Comparison of ENCODE assay signal across 11 mouse cellular contexts in the genomic region with DNA sequence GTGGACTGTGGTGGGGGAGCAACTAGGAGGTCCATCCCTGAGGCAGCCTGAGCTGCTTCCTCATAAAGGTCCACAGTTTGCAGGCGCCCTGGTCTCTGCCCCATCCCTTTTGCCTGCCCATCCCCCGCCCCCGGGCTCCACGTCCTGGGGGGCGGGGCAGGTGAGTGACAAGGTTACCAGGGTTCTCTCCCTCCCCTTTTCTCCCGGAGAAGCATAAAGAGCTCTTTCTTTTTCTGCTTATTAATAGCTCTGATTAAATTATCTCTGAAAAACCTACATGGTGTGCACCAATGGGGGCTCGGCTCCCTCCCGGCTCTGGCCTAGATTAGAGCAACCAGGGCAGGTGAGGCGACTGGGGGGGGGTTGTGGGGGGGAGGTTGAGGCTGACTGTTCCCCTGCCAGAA. TPM values are rescaled to one million over a fixed set of nuclear protein-coding genes. Genes with fewer than 3 reads are reported as not detected.
A peak's percentile ranks its signal among the peaks of the same experiment; 100 is the strongest.
DNase-seq lines count a peak whose midpoint lies in the region; ATAC-seq lines count a peak whose summit lies in the region.
"Had no signal": no experiment of that assay in that cellular context is flagged by ENCODE, and none has a peak within 500 bp of the region (broad histone marks: within the 10 kb centered on the region; RNA-seq: fewer than 3 reads in every experiment).

No protein-coding gene starts in this region.

- no peak overlapping the region for H3K4me3 ChIP-seq in heart, embryonic 12.5 days
- peak overlapping the region; percentile 32; the same call in 1 of the 2 replicates for H3K4me3 ChIP-seq in limb, embryonic 10.5 days

- peaks cover 9% of the 10 kb centered on the region for H3K27me3 ChIP-seq in heart, embryonic 12.5 days (replicated peaks)
- H3K27me3 ChIP-seq in limb, embryonic 10.5 days (ENCODE audit: low read depth, poor library complexity, severe bottlenecking), result peaks cover 10% of the 10 kb centered on the region

- intact Hi-C loops in heart, postnatal 36 days (cut with DNase I), result no loop called here

- DNase-seq in heart, postnatal 36 days, result no peak
- peak; percentile 64 for DNase-seq in thymus, postnatal 4 days
- DNase-seq in thymus, postnatal 10 days (ENCODE audit: low spot score in 2 of 2), result no peak
- no peak for DNase-seq in limb, embryonic 10.5 days (ENCODE audit: low spot score)
- peak; percentile 66 for DNase-seq in testis, postnatal 14 days (ENCODE audit: low spot score)
- no peak for DNase-seq in urinary bladder, postnatal 4 days (ENCODE audit: low spot score in 2 of 2)
- DNase-seq: cerebellum, adult 2 months; thymus, adult 18-20 months had no signal

- peak overlapping the region; percentile 47 for H3K4me2 ChIP-seq in heart, embryonic 12.5 days

- H3K27ac ChIP-seq in heart, embryonic 12.5 days (ENCODE audit: poor library complexity, severe bottlenecking), result no peak overlapping the region
- peak overlapping the region; percentile 42; the same call in 1 of the 2 replicates for H3K27ac ChIP-seq in limb, embryonic 10.5 days

- H3K9ac ChIP-seq in heart, embryonic 12.5 days, result no peak overlapping the region

- ATAC-seq in heart, embryonic 12.5 days (ENCODE audit: insufficient number of reproducible peaks, low FRiP score), result peak; percentile 40; the same call in 1 of the 2 replicates
- no peak for ATAC-seq in inflammation-experienced regulatory T-cells, adult 6 months
- ATAC-seq: Patski had no signal

- H3K4me1 ChIP-seq in heart, embryonic 12.5 days (replicated peaks), result peaks cover 25% of the 10 kb centered on the region
- peaks cover 48% of the 10 kb centered on the region for H3K4me1 ChIP-seq in limb, embryonic 10.5 days

- no peaks in the 10 kb centered on the region for H3K36me3 ChIP-seq in heart, embryonic 12.5 days
- H3K36me3 ChIP-seq in limb, embryonic 10.5 days, result no peaks in the 10 kb centered on the region; the same call in 1 of the 2 replicates

- peaks cover 12% of the 10 kb centered on the region for H3K9me3 ChIP-seq in heart, embryonic 12.5 days (replicated peaks)
- H3K9me3 ChIP-seq in limb, embryonic 10.5 days (replicated peaks), result no peaks in the 10 kb centered on the region; the same call in 1 of the 2 replicates

- WGBS in heart, embryonic 12.5 days, result 16% methylated on average over 9 of the region's 9 CpGs
- WGBS in limb, embryonic 10.5 days, result 24% methylated on average over 9 of the region's 9 CpGs

RNA-seq across cellular contexts. Expression of a gene that starts 7.3 kb away (rescaled TPM):
- polyA plus RNA-seq in heart, embryonic 12.5 days (2016; fragmentation: Nextera tagmentation; extraction: Ambion mirVana), result 0.63 and 1.1 TPM in 2 replicates
- 1 to 10 TPM; 1.6 to 1.9 TPM for total RNA-seq in heart, postnatal 36 days (2021)
- polyA plus RNA-seq in limb, embryonic 10.5 days (2016; fragmentation: Nextera tagmentation; extraction: Ambion mirVana), result 1.4 and 1.9 TPM in 2 replicates
- polyA plus RNA-seq in inflammation-experienced regulatory T-cells, adult 6 months (2017; shearing (Covaris generic)), result not detected

Comparison
In these comparisons a context has a peak if more than half of its experiments do, and no peak if none do; other contexts are left out.
1. DNase-seq: peak in thymus, postnatal 4 days (single experiment) and testis, postnatal 14 days (single experiment); none in heart, postnatal 36 days (0 of 2), thymus, postnatal 10 days (0 of 2), limb, embryonic 10.5 days (single experiment) and urinary bladder, postnatal 4 days (0 of 2).